Mouse (Mus musculus): Measurements from ENCODE around the gene Sec13.

DNA sequence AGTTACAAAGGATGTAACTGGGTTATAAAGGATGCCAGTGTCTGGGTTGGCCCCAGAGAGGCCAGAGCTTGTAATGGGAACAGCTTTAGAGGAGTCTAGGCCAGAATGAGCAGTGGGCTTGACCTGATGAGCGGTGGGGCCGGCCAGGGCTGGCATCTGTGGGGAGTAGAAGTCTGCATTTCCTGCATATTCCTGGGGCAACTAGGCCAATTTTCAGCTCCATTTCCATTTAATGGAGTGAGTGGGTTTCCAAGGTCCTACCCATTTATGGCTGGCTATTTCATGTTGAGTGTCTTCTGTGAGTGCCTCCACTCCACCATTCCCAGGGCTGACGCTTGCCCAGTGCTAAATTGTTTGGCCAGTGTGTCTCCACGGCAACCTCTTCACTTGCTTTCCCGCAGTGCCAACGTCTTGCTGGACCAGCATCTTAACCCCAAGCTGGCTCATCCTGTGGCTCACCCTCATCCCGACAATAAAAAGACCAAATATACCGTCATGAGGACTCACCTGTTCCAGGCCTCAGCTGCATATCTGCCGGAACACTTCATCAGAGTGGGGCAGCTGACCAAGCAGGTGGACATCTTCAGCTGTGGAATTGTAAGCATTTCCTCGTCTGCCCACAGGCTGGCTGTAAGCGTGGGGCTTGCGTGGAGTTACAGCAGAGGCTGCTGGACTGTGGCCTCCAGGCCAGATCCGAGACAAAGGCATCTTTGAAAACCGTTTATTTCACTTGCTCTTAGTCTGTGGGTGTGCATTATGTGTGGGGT is 62.1 kb downstream of the Sec13 start:
- no peak for TF ChIP-seq CTCF (IDR thresholded peaks at IDR 0.05; ENCODE audit: low read depth)
- TF ChIP-seq EP300 (IDR thresholded peaks at IDR 0.05; ENCODE audit: low read depth) = no peak

Measured in liver, postnatal 0 days (tissue).